Mouse (Mus musculus) myocyte (in vitro differentiated cells): ENCODE measurements around the gene Aatf.

Source experiments
- CEBPB ChIP-seq: IDR thresholded peaks from 2 replicates; pipeline ENCODE4 v1.6.1; 2011; ENCODE audit warnings: mild to moderate bottlenecking, moderate library complexity; ENCODE audit not compliant: poor library complexity, insufficient read depth, severe bottlenecking
- E2F4 ChIP-seq: IDR thresholded peaks from one replicate; pipeline ENCODE4 v1.6.1; 2011; ENCODE audit warnings: mild to moderate bottlenecking, control low read depth, moderate library complexity; ENCODE audit not compliant: insufficient read depth
- MAX ChIP-seq: IDR thresholded peaks from one replicate; pipeline ENCODE4 v1.6.1; 2011; ENCODE audit warnings: low read depth, mild to moderate bottlenecking, control low read depth
- MYOD1 ChIP-seq, 3 experiments: IDR thresholded peaks; one replicate each; pipeline ENCODE4 v1.6.1; 2011; ENCODE audit warnings: control low read depth in 2 of 3, low read depth in 2 of 3, mild to moderate bottlenecking in 2 of 3, moderate library complexity in 1 of 3; ENCODE audit not compliant: insufficient read length in 2 of 3, control insufficient read depth in 1 of 3
- POLR2A ChIP-seq: IDR thresholded peaks from one replicate; pipeline ENCODE4 v1.6.1; 2011; ENCODE audit warnings: low read depth, mild to moderate bottlenecking, control low read depth, moderate library complexity; ENCODE audit not compliant: insufficient read length
- POLR2AphosphoS2 ChIP-seq: IDR thresholded peaks from one replicate; pipeline ENCODE4 v1.6.1; 2011; ENCODE audit warnings: low read depth, control low read depth; ENCODE audit not compliant: insufficient read length
- SRF ChIP-seq: IDR thresholded peaks from one replicate; pipeline ENCODE4 v1.6.1; 2011; ENCODE audit warnings: low read depth; ENCODE audit not compliant: control insufficient read depth, insufficient read length
- USF1 ChIP-seq: IDR thresholded peaks from one replicate; pipeline ENCODE4 v1.6.1; 2011; ENCODE audit warnings: low read depth, mild to moderate bottlenecking, control low read depth, moderate library complexity

DNA sequence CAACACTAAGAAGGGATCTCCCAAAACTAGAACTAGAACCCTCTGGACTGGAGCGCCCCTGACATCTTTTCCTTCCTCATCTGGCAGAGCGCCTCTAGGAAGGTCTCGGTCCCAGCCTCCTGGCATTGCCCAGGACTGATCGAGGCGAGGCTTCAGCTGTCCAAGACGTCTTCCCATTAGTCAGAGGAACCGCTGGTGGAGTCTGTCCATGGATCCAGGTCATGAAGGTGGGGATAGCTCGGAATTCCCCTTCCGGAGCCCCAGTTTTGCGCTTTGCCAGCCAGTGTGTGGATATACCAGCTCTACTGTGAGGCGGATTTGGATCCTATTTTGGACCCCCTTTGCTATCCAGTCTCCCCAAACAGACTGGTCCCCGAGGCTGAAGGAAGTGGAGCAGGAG lies 5.7 kb upstream of the Aatf start:
- TF ChIP-seq E2F4 (no peak), POLR2A (no peak), MAX (no peak), SRF (no peak), USF1 (no peak), POLR2AphosphoS2 (no peak), CEBPB (no peak), MYOD1 (IDR thresholded peaks at IDR 0.05; ENCODE audit: control insufficient read depth in 1 of 3, insufficient read length in 2 of 3, low read depth in 2 of 3) (no peak)
